Mouse (Mus musculus) olfactory bulb, adult 2 months (tissue): ENCODE data around the gene Evx1.

Experiments used
- CTCF ChIP-seq: fragments of 200-500 bp; IDR thresholded peaks from 2 replicates; pipeline ENCODE4 v1.5.1; 2012; ENCODE audit warnings: low read depth, mild to moderate bottlenecking, low read length, moderate library complexity; ENCODE audit not compliant: insufficient read depth
- POLR2A ChIP-seq: fragments of 200-500 bp; IDR thresholded peaks from 2 replicates; pipeline ENCODE4 v1.6.1; 2012; ENCODE audit warnings: mild to moderate bottlenecking, low read depth, low read length, moderate library complexity; ENCODE audit not compliant: insufficient read depth

DNA sequence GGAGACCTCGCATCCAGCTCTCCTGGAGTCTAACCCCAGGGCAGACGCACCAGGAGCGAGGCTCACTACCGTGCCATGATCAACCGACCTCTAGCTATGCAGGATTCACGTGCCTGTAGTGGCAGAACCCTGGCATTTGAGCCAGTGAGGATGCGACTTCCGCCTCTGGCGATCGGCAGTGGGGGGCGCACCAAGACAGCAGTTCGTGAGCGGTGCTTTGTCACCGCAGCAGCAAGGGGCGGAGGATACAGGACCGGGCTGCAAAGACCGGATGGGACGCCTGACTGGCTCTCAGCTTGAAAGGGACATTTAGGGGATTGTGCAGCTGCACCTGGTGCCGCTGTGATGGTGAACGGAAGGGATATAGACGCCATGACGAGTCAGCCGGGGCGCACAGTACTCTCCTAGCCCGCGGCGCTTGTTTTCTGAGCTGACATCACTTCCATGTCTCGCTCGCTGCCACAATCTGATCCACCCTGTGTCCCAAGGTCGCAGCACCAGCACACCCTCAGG lies 7.4 kb upstream of the Evx1 start:
- TF ChIP-seq CTCF = peak; percentile 59
- TF ChIP-seq POLR2A = no peak
